Mouse (Mus musculus) forebrain, embryonic 13.5 days (tissue): ENCODE measurements around the gene Cpne7. TPM values are rescaled to one million over a fixed set of nuclear protein-coding genes. Genes with fewer than 3 reads are reported as not detected.
"Not testable (repeated sequence)": the region's sequence is repeated elsewhere in the genome, so short reads cannot be mapped to it uniquely, and the experiment has no call there.

Experiments
- ATAC-seq: fragments of 200-750 bp; cut with Nextera tagmentation; 2 replicates; pipeline ENCODE4 v1.8.0; 2017
- H3K27ac ChIP-seq: fragments of 300-500 bp; sonication (generic); 2 replicates; pipeline ENCODE4 v1.5.1; 2015; ENCODE audit warnings: inconsistent platforms, mild to moderate bottlenecking, moderate library complexity
- H3K27me3 ChIP-seq: fragments of 300-500 bp; sonication (generic); 2 replicates; pipeline ENCODE4 v1.6.1; 2015; ENCODE audit warnings: mild to moderate bottlenecking, inconsistent platforms
- H3K36me3 ChIP-seq: fragments of 300-500 bp; sonication (generic); 2 replicates; pipeline ENCODE4 v1.6.1; 2015; ENCODE audit warnings: mild to moderate bottlenecking, inconsistent platforms; ENCODE audit not compliant: poor library complexity, severe bottlenecking
- H3K4me1 ChIP-seq: fragments of 300-500 bp; sonication (generic); 2 replicates; pipeline ENCODE4 v1.6.1; 2015; ENCODE audit warnings: inconsistent platforms
- H3K4me2 ChIP-seq: fragments of 300-500 bp; sonication (generic); 2 replicates; pipeline ENCODE4 v1.6.1; 2015; ENCODE audit warnings: inconsistent platforms, mild to moderate bottlenecking, moderate library complexity
- H3K4me3 ChIP-seq: fragments of 300-500 bp; sonication (generic); 2 replicates; pipeline ENCODE4 v1.5.1; 2015; ENCODE audit warnings: mild to moderate bottlenecking, inconsistent platforms
- H3K9ac ChIP-seq: fragments of 300-500 bp; sonication (generic); 2 replicates; pipeline ENCODE4 v1.6.1; 2015; ENCODE audit warnings: mild to moderate bottlenecking, inconsistent platforms
- H3K9me3 ChIP-seq: fragments of 300-500 bp; sonication (generic); replicated peaks from 2 replicates; pipeline ENCODE4 v1.6.1; 2016; ENCODE audit warnings: inconsistent platforms
- WGBS: fragments of 180-500 bp; shearing (Covaris S2); methylation state at CpG from one replicate; pipeline ENCODE4 v1.1.7; 2015; 5-methylcytosine and 5-hydroxymethylcytosine counted together
- polyA plus RNA-seq: library from polyadenylated mRNA; unstranded; fragments of >200 nt; fragmentation: Nextera tagmentation; extraction: Ambion mirVana; gene quantifications from 2 replicates; pipeline ENCODE4 v1.2.1, GENCODE M21; 2015

Cpne7 gene
- polyA plus RNA-seq, 1 experiment from 2014 or later: 0.43 TPM

DNA sequence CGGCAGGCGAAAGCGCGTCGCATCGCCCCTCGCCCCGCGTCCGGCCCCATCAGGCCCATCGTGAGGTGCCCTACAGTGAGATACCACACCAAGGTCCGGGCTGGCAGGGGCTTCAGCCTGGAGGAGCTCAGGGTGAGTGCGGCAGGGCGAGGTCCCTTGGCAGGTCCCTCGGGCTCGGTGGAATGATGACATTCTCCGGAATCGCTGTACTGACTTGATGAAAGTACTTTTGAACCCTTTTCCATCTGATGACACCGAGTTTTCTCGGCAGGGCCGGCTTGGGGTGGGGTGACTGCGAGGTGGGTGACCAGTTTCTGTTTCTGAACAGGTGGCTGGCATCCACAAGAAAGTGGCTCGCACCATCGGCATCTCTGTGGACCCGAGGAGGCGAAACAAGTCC is 14.3 kb upstream of the Cpne7 start:
- Histone ChIP-seq H3K4me1 (peaks cover 18% of the 10 kb centered on the region), H3K36me3 (peaks cover 35% of the 10 kb centered on the region), H3K4me3 (peak overlapping the region; percentile 80), H3K9ac (peak overlapping the region; percentile 99), H3K27ac (peak overlapping the region; percentile 93), H3K4me2 (peak overlapping the region; percentile 83)
- under 1% methylated on average over 26 of the region's 26 CpGs for WGBS
- not testable (repeated sequence) for H3K27me3 ChIP-seq, H3K9me3 ChIP-seq, ATAC-seq

DNA sequence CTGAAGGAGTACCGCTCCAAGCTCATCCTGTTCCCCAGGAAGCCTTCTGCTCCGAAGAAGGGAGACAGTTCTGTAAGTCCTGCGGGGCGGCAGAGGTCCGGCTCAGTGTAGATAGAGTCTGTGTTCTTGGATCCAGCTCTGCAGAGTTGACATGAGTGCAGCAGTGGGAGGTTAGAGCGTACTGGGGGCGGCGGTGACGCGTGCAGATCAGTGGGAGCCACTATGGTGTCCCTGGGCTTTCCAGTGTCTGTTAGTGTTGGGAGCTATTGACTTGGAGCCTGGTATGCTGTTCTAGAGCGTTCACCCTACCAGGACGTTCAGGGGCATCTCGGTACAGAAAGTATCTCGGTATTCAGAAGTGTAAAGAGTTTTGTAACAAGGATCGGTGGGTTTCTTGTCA is 13.9 kb upstream of the Cpne7 start:
- ATAC-seq: no peak
- 20% methylated on average over 15 of the region's 15 CpGs for WGBS
- H3K4me3 ChIP-seq: peak overlapping the region; percentile 80
- H3K4me2 ChIP-seq: peak overlapping the region; percentile 83
- H3K36me3 ChIP-seq: peaks cover 31% of the 10 kb centered on the region
- H3K4me1 ChIP-seq: peaks cover 18% of the 10 kb centered on the region
- peak overlapping the region; percentile 44; the same call in 1 of the 2 replicates for H3K27ac ChIP-seq
- H3K27me3 ChIP-seq: no peaks in the 10 kb centered on the region
- no peaks in the 10 kb centered on the region for H3K9me3 ChIP-seq
- H3K9ac ChIP-seq: peak overlapping the region; percentile 99

DNA sequence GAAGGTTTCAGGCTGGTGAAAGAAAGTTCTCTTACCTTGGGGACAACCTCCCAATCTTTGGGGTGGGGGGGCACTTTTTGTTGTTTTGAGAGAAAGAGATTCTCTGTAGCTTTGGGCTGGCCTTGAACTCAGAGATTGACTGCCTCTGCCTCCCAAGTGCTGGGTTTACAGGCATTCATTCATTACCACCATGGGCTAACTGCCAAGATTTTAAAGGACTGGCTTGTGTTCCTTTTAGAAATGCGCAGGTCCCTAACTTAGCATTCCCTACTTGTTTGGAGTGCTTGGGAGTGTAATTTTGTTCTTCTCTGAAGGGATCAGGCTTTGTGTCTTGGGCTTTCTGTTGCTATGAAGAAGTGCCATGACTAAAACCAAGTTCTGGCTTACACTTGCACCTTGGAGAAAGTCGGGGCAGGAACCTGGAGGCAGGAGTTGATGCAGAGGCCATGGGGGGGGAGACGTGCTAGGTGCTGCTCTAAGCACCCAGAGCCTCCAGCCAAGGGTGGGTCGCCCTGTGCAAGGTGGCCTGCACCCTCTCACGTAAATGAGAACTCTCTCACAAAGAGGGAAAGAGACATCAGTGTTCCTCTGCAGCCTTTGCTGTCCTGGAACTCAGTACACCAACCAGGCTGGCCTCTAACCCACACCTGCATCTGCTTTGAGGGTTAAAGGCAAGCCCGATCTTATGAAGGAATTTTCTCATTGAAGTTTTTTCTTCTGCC is 13.0 kb upstream of the Cpne7 start:
- peaks cover 28% of the 10 kb centered on the region for H3K36me3 ChIP-seq
- no peaks in the 10 kb centered on the region for H3K9me3 ChIP-seq
- peak overlapping the region; percentile 80 for H3K4me3 ChIP-seq
- peak overlapping the region; percentile 83 for H3K4me2 ChIP-seq
- no peak for ATAC-seq
- H3K4me1 ChIP-seq: peaks cover 18% of the 10 kb centered on the region
- WGBS: 83% methylated on average over 6 of the region's 6 CpGs
- peak overlapping the region; percentile 99; the same call in 1 of the 2 replicates for H3K9ac ChIP-seq
- no peaks in the 10 kb centered on the region for H3K27me3 ChIP-seq
- 0 out of 2 replicates have a peak overlapping the region, but pooled peaks have one; percentile 33 for H3K27ac ChIP-seq

DNA sequence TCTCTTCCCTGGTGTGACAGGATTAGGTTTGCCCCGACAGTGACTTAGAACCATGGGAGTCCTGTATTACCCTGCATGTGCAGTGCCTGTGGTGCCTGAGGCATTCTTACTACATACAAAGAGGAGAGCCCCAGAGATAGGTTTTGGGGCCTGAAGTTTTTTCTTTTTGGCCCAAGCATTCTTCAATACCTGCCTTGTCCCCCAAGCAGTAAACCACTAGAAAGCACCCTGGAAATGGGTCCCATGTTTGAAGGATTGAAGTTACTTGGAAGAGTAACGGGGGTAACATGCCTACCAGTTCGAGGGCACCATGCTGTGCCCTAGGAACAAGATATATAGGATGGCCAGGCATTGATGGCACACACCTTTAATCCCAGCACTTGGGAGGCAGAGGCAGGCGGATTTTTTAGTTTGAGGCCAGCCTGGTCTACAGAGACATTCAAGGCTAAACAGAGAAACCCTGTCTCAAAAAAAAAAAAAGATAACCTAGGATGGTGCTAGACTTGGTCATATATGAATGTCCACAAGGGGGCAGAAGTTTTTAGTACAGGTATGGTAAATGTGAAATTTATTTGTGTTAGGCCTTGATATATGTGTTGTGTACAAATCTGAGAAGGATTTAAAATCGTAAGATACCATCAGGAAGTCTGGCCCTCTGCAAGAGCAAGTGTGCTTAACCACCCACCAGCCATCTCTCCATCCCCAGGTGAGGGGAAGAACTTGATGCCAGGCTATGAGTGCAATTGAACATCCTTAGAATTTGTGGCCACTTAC is 11.4 kb upstream of the Cpne7 start:
- no peak overlapping the region for H3K9ac ChIP-seq
- H3K36me3 ChIP-seq: peaks cover 28% of the 10 kb centered on the region
- no peaks in the 10 kb centered on the region for H3K27me3 ChIP-seq
- 70% methylated on average over 5 of the region's 5 CpGs for WGBS
- peaks cover 18% of the 10 kb centered on the region for H3K4me1 ChIP-seq
- H3K4me2 ChIP-seq: no peak overlapping the region
- no peak for ATAC-seq
- H3K9me3 ChIP-seq: no peaks in the 10 kb centered on the region
- H3K4me3 ChIP-seq: no peak overlapping the region
- H3K27ac ChIP-seq: no peak overlapping the region; the same call in 1 of the 2 replicates

DNA sequence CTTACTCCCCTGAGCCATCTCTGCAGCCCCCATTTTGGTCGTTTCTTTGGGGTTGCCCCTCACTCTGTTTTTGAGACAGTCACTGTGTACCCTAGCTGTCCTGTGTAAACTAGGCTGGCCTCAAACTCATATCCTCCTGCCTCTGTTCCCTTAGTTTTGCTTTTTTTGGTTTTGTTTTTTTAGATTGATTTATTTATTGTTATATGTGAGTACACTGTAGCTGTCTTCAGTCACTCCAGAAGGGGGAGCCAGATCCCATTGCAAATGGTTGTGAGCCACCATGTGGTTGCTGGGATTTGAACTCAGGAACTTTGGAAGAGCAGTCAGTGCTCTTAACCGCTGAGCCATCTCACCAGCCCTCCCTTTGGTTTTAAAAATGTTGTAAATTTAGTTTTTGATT is 10.6 kb upstream of the Cpne7 start:
- H3K4me1 ChIP-seq: peaks cover 17% of the 10 kb centered on the region
- H3K36me3 ChIP-seq: peaks cover 28% of the 10 kb centered on the region
- H3K9ac ChIP-seq: no peak overlapping the region
- H3K4me2 ChIP-seq: no peak overlapping the region
- ATAC-seq: no peak
- H3K27me3 ChIP-seq: no peaks in the 10 kb centered on the region
- no peak overlapping the region for H3K27ac ChIP-seq
- no peak overlapping the region for H3K4me3 ChIP-seq
- 45% methylated on average over 2 of the region's 2 CpGs for WGBS
- no peaks in the 10 kb centered on the region for H3K9me3 ChIP-seq

DNA sequence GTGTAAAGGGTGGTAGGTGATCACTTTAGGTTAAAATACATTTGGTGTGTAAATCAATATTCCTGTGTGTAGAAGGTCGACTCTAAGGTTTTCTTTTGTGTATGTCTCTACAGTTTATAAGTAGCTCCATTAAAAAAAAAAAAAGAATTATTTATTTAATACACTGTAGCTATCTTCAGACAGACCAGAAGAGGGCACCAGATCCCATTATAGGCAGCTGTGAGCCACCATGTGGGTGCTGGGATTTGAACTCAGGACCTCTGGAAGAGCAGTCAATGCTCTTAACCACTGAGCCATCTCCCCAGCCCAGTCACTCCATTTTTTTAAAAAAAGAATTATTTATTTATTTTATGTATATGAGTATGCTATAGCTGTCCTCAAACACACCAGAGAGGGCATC is 9.2 kb upstream of the Cpne7 start:
- Histone ChIP-seq H3K9ac (no peak overlapping the region), H3K4me1 (peaks cover 14% of the 10 kb centered on the region), H3K9me3 (no peaks in the 10 kb centered on the region), H3K4me2 (no peak overlapping the region), H3K27me3 (no peaks in the 10 kb centered on the region), H3K36me3 (peaks cover 28% of the 10 kb centered on the region), H3K27ac (no peak overlapping the region), H3K4me3 (no peak overlapping the region)
- ATAC-seq: no peak
- WGBS: 78% methylated on average over 1 of the region's 1 CpGs

DNA sequence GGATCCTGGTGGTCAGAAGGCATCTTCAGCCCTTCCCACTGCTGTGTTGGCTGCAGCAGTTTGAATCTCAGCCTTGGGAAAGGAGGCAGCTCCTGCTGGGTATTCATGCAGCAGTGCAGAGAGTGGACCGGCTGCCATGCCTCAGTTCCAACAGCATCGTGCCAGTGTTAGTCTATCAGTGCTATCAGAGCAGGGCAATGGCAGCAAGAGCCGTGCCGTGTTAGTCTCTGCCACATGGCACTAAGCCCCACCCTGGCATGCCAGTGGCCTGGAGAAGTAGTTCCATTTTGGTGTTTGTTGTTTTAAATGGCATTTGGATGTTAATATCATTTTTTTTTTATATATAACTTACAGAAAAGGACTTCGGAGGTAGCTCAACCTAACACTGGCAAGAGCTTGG is 8.2 kb upstream of the Cpne7 start:
- H3K27me3 ChIP-seq: no peaks in the 10 kb centered on the region
- no peaks in the 10 kb centered on the region for H3K9me3 ChIP-seq
- peaks cover 19% of the 10 kb centered on the region for H3K36me3 ChIP-seq
- WGBS: 82% methylated on average over 5 of the region's 5 CpGs
- no peak overlapping the region for H3K27ac ChIP-seq
- H3K4me2 ChIP-seq: no peak overlapping the region
- H3K4me1 ChIP-seq: peaks cover 5% of the 10 kb centered on the region
- H3K9ac ChIP-seq: no peak overlapping the region
- no peak for ATAC-seq
- H3K4me3 ChIP-seq: no peak overlapping the region

DNA sequence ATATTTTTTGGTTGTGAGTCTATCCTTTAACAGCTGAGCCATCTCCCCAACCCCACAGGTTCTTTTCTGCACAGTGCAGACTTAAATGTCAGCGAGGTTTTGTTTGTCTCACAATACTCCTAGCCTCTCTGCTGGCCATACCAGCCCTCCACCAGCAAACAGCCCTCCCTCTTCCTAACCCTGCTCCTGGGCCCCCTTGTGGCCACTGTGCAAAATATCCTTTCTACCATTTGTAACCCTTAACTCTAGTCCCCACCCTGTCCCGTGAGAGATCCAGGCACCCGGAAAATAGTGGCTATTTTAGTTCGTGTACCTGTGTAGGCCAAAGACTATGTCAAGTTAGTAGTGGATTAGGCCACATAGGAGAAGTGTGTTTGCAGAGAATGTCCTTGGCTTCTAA is 6.5 kb upstream of the Cpne7 start:
- peaks cover 8% of the 10 kb centered on the region for H3K27me3 ChIP-seq
- H3K9me3 ChIP-seq: no peaks in the 10 kb centered on the region
- 21% methylated on average over 4 of the region's 4 CpGs for WGBS
- no peak overlapping the region for H3K9ac ChIP-seq
- no peak overlapping the region for H3K4me2 ChIP-seq
- ATAC-seq: peak; percentile 50; the same call in 1 of the 2 replicates
- no peak overlapping the region for H3K27ac ChIP-seq
- no peaks in the 10 kb centered on the region for H3K4me1 ChIP-seq
- no peak overlapping the region for H3K4me3 ChIP-seq
- peaks cover 2% of the 10 kb centered on the region for H3K36me3 ChIP-seq

DNA sequence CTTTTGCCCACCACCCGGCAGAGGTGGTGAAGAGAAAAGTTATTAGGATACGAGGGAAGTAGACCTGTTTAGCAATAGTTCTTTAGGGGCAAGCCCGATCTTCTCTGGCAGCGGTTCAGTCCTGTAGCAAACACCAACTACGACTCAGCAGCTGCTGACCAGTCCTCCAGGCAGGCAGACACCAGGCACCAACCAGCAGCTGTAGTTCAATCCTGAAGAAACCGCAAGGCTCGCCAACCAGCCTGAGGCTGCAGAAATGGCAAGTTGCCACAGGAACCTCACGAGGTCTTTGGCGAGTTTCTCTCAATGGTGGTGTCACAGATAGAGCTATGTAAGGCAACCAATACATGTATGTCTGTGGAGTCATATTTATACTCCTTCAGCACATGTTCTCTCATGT is 4.3 kb upstream of the Cpne7 start:
- Histone ChIP-seq H3K27me3 (peaks cover 30% of the 10 kb centered on the region), H3K9me3 (no peaks in the 10 kb centered on the region), H3K9ac (no peak overlapping the region), H3K4me2 (no peak overlapping the region), H3K27ac (no peak overlapping the region), H3K4me3 (no peak overlapping the region), H3K4me1 (peaks cover 11% of the 10 kb centered on the region), H3K36me3 (no peaks in the 10 kb centered on the region)
- no peak for ATAC-seq
- 78% methylated on average over 9 of the region's 9 CpGs for WGBS

DNA sequence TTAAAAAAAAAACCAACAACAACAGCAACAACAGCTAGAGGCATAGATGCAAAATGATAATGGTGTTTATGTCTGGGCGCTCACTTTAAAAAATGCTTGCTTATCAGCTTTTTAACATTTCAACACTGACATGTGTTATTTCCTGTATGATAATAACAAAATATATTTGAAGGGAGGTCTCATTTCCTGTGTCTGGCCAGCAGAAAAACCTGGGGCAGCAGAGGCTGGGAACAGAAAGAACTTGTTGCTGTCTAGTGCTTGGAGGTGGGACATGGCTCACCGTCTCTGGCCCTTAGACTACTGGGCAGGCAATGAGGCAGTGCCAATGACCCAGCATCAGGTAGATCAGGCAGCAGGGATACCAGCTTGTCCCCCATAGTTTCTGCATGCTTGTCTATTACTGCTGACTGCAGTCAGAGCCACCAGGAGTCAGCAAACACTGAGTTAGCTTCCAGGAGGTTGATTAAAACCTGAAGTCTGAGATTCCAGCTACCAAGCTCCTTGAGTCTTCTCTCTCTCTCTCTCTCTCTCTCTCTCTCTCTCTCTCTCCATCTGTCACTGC is 3.2 kb upstream of the Cpne7 start:
- no peak for ATAC-seq
- peaks cover 14% of the 10 kb centered on the region for H3K4me1 ChIP-seq
- H3K9ac ChIP-seq: no peak overlapping the region
- no peak overlapping the region for H3K4me3 ChIP-seq
- no peak overlapping the region for H3K27ac ChIP-seq
- H3K9me3 ChIP-seq: no peaks in the 10 kb centered on the region
- H3K27me3 ChIP-seq: peaks cover 41% of the 10 kb centered on the region
- 76% methylated on average over 2 of the region's 2 CpGs for WGBS
- no peaks in the 10 kb centered on the region for H3K36me3 ChIP-seq
- H3K4me2 ChIP-seq: no peak overlapping the region

DNA sequence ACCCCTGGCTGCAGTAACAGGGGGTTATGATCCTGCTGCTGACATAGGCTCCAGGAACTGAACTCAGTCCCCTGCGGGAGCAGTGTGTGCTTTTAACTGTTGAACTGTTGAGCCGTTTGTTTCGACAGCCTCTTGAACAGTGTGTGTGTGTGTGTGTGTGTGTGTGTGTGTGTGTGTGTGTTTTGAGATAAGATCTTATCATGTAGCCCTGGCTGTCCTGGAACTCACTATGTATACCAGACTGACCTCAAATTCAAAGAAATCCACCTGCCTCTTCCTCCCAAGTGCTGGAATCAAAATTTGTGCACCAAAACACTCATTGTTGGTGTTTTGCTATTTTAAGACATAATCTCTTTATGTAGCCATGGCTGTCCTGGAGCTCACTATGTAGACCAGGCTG is 2.5 kb upstream of the Cpne7 start:
- no peaks in the 10 kb centered on the region for H3K9me3 ChIP-seq
- H3K4me3 ChIP-seq: no peak overlapping the region
- H3K4me2 ChIP-seq: no peak overlapping the region
- no peak overlapping the region for H3K27ac ChIP-seq
- WGBS: 81% methylated on average over 3 of the region's 3 CpGs
- no peak for ATAC-seq
- H3K36me3 ChIP-seq: no peaks in the 10 kb centered on the region
- peaks cover 14% of the 10 kb centered on the region for H3K4me1 ChIP-seq
- H3K9ac ChIP-seq: no peak overlapping the region
- peaks cover 48% of the 10 kb centered on the region for H3K27me3 ChIP-seq

DNA sequence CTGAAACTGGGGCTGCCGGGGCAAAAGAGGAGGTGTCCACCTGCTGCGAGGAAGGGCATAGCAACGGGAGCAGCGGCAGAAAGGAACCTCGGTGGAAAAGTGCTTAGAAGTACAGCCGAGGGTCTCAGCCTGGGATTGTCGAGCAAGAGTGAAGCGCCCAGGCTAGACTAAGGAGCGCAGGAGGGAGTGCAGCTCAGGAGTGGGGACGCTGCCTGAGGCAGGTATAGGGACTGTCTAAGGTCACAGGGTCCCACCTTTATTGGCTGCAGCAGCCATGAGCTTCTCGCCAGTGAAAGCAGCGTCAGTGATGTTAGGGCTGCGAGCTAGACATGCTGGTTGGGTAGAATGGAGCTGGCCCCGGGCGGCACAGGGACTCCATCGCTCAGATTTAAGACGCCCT is 570 bp downstream of the Cpne7 start:
- no peaks in the 10 kb centered on the region for H3K9me3 ChIP-seq
- H3K4me1 ChIP-seq: peaks cover 14% of the 10 kb centered on the region
- H3K36me3 ChIP-seq: no peaks in the 10 kb centered on the region
- peak overlapping the region; percentile 79 for H3K4me2 ChIP-seq
- no peak overlapping the region for H3K27ac ChIP-seq
- H3K4me3 ChIP-seq: peak overlapping the region; percentile 44
- H3K9ac ChIP-seq: peak overlapping the region; percentile 63
- no peak for ATAC-seq
- H3K27me3 ChIP-seq: peaks cover 58% of the 10 kb centered on the region
- WGBS: 2% methylated on average over 17 of the region's 17 CpGs
